Mouse (Mus musculus) CD4-positive, CD25-positive, alpha-beta regulatory T cell, adult 4 months (primary cell): ENCODE measurements around the gene Stpg4. TPM values are rescaled to one million over a fixed set of nuclear protein-coding genes. Genes with fewer than 3 reads are reported as not detected.
A peak's percentile ranks its signal among the peaks of the same experiment; 100 is the strongest.

Experiments used
- ATAC-seq: one replicate; pipeline ENCODE4 v1.8.0; 2017
- polyA plus RNA-seq, 2 experiments: library from polyadenylated mRNA; unstranded; fragments of 100-300 nt; shearing (Covaris generic); gene quantifications; one replicate each; pipeline ENCODE4 v1.2.1; 2017

Gene Stpg4
- not detected for polyA plus RNA-seq

GRCm38 (mm10) chr17:87427511-87427910 is at the start of gene Stpg4:
Stpg4 (minus strand) TSS chr17:87427741.
- ATAC-seq: no peak

GRCm38 (mm10) chr17:87475356-87475755 is 47.8 kb upstream of the Stpg4 start:
- ATAC-seq: no peak

- ATAC-seq: no peak
Measured at GRCm38 (mm10) chr17:87474501-87474795, 46.9 kb upstream of the Stpg4 start.

- peak; percentile 62 for ATAC-seq
Measured at GRCm38 (mm10) chr17:87473736-87474500, 46.4 kb upstream of the Stpg4 start.

GRCm38 (mm10) chr17:87473441-87473735 is 45.8 kb upstream of the Stpg4 start:
- no peak for ATAC-seq

GRCm38 (mm10) chr17:87472879-87473278 is 45.3 kb upstream of the Stpg4 start:
- ATAC-seq: no peak

- ATAC-seq: no peak
Measured at GRCm38 (mm10) chr17:87471661-87472060, 44.1 kb upstream of the Stpg4 start.

GRCm38 (mm10) chr17:87470797-87471196 is 43.3 kb upstream of the Stpg4 start:
- ATAC-seq: no peak

GRCm38 (mm10) chr17:87470282-87470681 is 42.7 kb upstream of the Stpg4 start:
- no peak for ATAC-seq

GRCm38 (mm10) chr17:87469428-87469827 is 41.9 kb upstream of the Stpg4 start:
- ATAC-seq: no peak

- ATAC-seq: no peak
Measured at GRCm38 (mm10) chr17:87468616-87469015, 41.1 kb upstream of the Stpg4 start.

GRCm38 (mm10) chr17:87461499-87461896 is 34.0 kb upstream of the Stpg4 start:
- no peak for ATAC-seq

GRCm38 (mm10) chr17:87460669-87461498 is 33.3 kb upstream of the Stpg4 start:
- ATAC-seq: no peak

GRCm38 (mm10) chr17:87459750-87460668 is 32.5 kb upstream of the Stpg4 start:
- no peak for ATAC-seq

GRCm38 (mm10) chr17:87458911-87459749 is 31.6 kb upstream of the Stpg4 start:
- ATAC-seq: peak; percentile 37

- no peak for ATAC-seq
Measured at GRCm38 (mm10) chr17:87457961-87458360, 30.4 kb upstream of the Stpg4 start.

- ATAC-seq: no peak
Measured at GRCm38 (mm10) chr17:87454121-87454520, 26.6 kb upstream of the Stpg4 start.

- no peak for ATAC-seq
Measured at GRCm38 (mm10) chr17:87453336-87453735, 25.8 kb upstream of the Stpg4 start.

- no peak for ATAC-seq
Measured at GRCm38 (mm10) chr17:87448881-87449280, 21.3 kb upstream of the Stpg4 start.

GRCm38 (mm10) chr17:87448339-87448738 is 20.8 kb upstream of the Stpg4 start:
- no peak for ATAC-seq

- ATAC-seq: no peak
Measured at GRCm38 (mm10) chr17:87447612-87448200, 20.2 kb upstream of the Stpg4 start.
